Mouse (Mus musculus) macrophage (primary cell): Measurements from ENCODE around the gene Ptprm. TPM values are rescaled to one million over a fixed set of nuclear protein-coding genes. Genes with fewer than 3 reads are reported as not detected.

Experiments
- H3K27ac ChIP-seq: fragments of 350-480 bp; formaldehyde crosslinking; 2 replicates; pipeline ENCODE4 v1.9.0; 2021
- H3K36me3 ChIP-seq: fragments of 350-480 bp; formaldehyde crosslinking; 2 replicates; pipeline ENCODE4 v1.9.0; 2021; ENCODE audit errors: inconsistent target
- H3K4me3 ChIP-seq: fragments of 350-480 bp; formaldehyde crosslinking; 2 replicates; pipeline ENCODE4 v1.9.0; 2021; ENCODE audit errors: inconsistent target
- H3K79me2 ChIP-seq: fragments of 350-480 bp; formaldehyde crosslinking; 2 replicates; pipeline ENCODE4 v1.9.0; 2021; ENCODE audit errors: inconsistent target
- WGBS: methylation state at CpG from one replicate; pipeline ENCODE4 v1.1.7; 2026; ENCODE audit warnings: inconsistent platforms; ENCODE audit not compliant: missing documents; 5-methylcytosine and 5-hydroxymethylcytosine counted together
- polyA plus RNA-seq: library from polyadenylated mRNA; stranded (reverse); fragments of 250-400 nt; gene quantifications from 3 replicates; pipeline ENCODE4 v1.2.4, GENCODE M21; 2018; ENCODE audit warnings: inconsistent platforms

Gene Ptprm
- polyA plus RNA-seq, 1 experiment from 2014 or later, result 2.2 TPM

DNA sequence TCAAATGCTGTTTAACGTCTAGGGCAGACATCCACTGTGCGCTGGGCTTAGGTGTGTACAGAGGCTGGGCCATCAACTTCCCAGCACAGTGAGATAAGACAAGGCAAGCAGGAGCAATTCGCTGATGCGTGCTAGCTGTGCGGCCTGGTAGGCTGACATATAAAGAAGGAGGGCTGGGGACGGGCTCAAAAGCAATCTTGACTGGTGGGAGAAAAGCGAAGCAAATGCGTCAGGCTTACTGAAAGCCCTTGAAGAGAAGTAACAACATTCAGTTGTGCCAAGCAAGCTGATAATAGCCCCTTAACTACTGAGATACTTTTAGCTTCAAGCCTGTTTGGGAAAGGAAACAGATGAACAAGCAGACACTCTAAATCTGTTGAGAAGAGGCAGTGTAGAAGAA is 217.8 kb downstream of the Ptprm start:
- H3K4me3 ChIP-seq, result no peak overlapping the region
- WGBS, result 98% methylated on average over 8 of the region's 8 CpGs
- no peak overlapping the region for H3K27ac ChIP-seq
- H3K36me3 ChIP-seq, result no peaks in the 10 kb centered on the region
- H3K79me2 ChIP-seq, result no peaks in the 10 kb centered on the region

DNA sequence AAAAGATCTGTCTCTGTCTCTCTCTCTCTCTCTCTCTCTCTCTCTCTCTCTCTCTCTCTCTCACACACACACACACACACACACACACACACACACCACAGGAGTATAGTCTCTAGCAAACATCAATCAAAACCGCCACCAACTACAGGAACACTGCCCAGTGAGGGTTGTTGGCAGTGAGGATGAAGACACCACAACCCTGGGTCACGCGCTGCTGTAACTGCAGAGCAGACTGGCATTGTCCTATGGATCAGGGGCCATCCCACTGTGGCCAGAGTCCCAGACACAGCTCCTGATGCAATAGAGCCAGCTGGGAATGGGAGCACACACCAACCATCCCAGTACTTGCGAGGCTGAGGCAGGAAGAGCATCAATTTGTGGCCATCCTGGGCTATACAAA is 220.0 kb downstream of the Ptprm start:
- H3K36me3 ChIP-seq, result no peaks in the 10 kb centered on the region
- no peaks in the 10 kb centered on the region for H3K79me2 ChIP-seq
- WGBS, result 87% methylated on average over 4 of the region's 4 CpGs
- H3K4me3 ChIP-seq, result no peak overlapping the region
- no peak overlapping the region for H3K27ac ChIP-seq

DNA sequence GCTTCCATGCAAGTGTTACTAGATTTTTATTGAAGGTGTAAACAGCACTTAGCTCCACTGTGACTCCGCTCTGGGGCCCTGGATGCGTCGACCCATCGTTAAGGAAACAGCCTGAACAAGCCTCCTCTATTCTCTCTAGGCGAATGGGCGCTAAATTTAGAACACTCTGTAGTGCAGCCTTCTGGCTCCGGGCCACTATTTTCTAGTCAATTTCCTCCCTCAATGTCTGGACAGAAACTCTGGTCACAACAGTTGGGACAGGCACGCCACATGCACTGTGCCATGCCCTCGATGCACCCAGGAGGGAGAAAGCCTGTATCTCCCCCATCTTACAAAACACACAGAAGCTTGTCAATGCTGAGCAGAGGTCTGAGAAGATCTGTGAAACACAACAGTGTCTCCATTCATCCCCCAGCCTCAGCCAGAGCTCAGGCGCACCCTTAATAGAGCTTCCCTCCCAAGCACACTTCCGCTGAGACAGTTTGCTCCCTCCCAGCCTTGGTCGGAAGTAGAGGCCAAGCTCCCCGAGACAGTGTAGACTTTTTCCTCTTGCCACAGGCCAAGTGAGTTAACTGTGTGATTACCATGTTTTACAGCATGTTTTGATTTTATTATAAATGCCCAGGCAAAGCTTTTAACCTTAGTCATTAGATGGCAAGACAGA is 220.7 kb downstream of the Ptprm start:
- no peak overlapping the region for H3K4me3 ChIP-seq
- 19% methylated on average over 13 of the region's 13 CpGs for WGBS
- H3K79me2 ChIP-seq, result no peaks in the 10 kb centered on the region
- H3K27ac ChIP-seq, result no peak overlapping the region
- no peaks in the 10 kb centered on the region for H3K36me3 ChIP-seq

DNA sequence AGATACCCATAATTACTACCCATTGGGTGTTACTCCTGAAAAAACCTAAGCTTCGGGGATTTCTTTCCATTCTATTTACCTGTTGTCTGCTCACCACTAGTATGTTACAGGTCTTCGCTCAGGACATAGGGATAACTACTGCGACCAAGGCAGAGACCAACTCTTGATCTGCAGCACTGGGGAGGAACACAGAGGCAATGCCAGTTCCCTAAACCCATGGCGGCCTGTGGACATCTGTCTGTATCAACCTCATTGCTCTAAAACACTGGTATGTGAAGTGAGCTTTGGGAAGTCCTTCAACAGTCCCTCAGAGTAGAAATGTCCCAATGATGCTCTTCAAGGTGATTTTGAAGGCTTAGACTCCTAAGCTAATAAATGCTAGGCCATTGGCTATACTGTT is 221.2 kb downstream of the Ptprm start:
- Histone ChIP-seq H3K36me3 (no peaks in the 10 kb centered on the region), H3K79me2 (no peaks in the 10 kb centered on the region), H3K27ac (no peak overlapping the region), H3K4me3 (no peak overlapping the region)
- WGBS, result 90% methylated on average over 4 of the region's 4 CpGs

DNA sequence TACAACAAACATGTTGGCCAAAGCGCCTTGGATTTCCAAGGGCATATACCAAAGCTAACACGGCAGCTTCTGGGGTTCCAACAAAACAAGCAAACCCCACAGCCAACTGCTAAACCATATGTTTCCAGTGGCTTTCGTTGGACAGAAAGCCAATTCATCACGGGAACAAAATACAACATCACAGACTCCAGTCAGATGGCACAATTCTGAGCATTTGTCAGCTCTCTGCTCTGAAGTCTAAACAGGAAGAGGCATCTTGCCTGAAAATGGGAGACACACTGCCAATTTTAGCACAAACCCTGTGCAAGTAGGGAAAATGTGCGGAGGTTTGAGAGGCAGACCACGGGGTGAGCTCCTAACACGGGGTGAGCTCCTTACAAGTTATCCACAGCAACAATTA is 226.7 kb downstream of the Ptprm start:
- Histone ChIP-seq H3K27ac (no peak overlapping the region), H3K4me3 (no peak overlapping the region), H3K36me3 (no peaks in the 10 kb centered on the region), H3K79me2 (no peaks in the 10 kb centered on the region)
- 86% methylated on average over 7 of the region's 7 CpGs for WGBS

DNA sequence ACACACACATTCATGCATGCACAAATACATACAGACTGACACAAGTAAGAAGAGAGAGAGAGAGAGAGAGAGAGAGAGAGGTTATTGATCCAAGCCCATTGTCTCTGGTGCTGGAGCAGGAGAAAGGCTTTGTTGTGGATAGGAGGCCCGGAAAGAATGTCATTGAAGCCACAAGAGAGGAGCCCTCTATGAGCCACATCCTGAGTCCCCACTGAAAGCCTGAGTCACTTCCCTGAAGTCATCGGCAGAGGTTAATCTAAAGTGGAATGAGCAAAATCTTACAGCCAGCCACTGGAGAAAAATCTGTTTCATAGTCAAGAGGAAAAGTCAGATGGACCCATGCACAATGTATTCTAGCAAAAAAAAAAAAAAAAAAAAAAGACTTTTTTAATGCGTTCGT is 228.7 kb downstream of the Ptprm start:
- WGBS, result 47% methylated on average over 4 of the region's 4 CpGs
- no peak overlapping the region for H3K27ac ChIP-seq
- H3K79me2 ChIP-seq, result no peaks in the 10 kb centered on the region

DNA sequence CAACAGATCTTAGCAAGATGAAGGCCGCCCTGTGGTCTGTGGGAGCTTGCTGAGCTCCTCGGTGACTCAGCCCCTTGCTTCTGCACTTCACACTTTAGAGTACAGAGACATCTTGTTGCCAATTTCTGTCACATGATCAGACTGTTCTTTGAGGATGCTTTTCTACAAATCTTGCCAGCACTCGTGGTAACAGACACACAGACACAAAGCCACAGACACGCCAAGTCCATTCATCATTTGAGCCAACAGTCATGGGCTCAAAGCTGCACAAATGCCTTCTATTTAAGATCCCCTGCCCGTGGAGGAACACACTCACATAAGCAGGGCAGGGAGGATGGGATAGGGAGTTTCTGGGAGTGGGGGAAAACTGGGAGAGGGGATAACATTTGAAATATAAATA is 230.0 kb downstream of the Ptprm start:
- no peak overlapping the region for H3K27ac ChIP-seq
- H3K4me3 ChIP-seq, result no peak overlapping the region
- WGBS, result 59% methylated on average over 5 of the region's 5 CpGs
- H3K36me3 ChIP-seq, result no peaks in the 10 kb centered on the region
- H3K79me2 ChIP-seq, result no peaks in the 10 kb centered on the region

More for the DNA sequence above, 228.7 kb downstream of the Ptprm start:
- no peak overlapping the region for H3K4me3 ChIP-seq
- no peaks in the 10 kb centered on the region for H3K36me3 ChIP-seq

DNA sequence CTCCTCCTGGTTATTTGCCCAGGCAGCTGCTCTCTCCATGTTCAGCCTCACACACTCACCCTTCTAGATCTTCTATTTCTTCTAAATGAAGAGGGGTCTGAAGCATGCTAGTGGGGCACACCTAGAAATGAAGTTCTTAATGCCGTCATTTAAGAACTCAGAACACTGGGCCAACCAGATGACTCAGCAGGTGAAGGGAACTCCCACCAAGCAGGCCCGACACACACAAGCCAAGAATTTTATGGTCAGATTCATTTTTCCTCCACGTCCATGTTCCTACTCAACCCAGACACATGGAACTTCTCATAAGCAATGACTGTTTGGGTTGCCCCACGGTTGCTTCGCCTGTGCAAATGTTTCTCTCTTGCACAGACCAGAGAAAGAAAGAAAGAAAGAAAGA is 230.5 kb downstream of the Ptprm start:
- H3K27ac ChIP-seq, result no peak overlapping the region
- H3K36me3 ChIP-seq, result no peaks in the 10 kb centered on the region
- H3K79me2 ChIP-seq, result no peaks in the 10 kb centered on the region
- WGBS, result 74% methylated on average over 5 of the region's 5 CpGs
- H3K4me3 ChIP-seq, result no peak overlapping the region

DNA sequence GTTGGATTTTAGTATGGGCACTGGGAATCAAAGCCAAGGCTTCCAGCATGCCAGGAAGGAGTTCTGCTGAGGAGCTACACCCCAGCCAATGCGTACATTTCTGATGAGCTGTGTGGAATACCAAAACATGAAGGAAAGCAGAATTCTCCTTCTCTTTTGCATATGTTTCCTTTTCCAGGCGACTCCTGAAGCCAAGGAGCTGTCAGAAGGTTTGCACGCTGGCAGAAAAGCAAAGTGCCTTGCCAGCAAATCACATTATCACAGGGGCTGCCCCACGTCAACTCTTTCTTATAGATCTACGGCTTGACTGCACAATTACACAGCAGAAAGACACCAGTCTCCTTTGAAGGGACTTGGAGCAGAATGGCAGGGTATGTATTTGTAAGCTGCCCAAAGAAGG is 233.4 kb downstream of the Ptprm start:
- Histone ChIP-seq H3K36me3 (no peaks in the 10 kb centered on the region), H3K27ac (no peak overlapping the region), H3K4me3 (no peak overlapping the region), H3K79me2 (no peaks in the 10 kb centered on the region)
- 92% methylated on average over 5 of the region's 5 CpGs for WGBS

DNA sequence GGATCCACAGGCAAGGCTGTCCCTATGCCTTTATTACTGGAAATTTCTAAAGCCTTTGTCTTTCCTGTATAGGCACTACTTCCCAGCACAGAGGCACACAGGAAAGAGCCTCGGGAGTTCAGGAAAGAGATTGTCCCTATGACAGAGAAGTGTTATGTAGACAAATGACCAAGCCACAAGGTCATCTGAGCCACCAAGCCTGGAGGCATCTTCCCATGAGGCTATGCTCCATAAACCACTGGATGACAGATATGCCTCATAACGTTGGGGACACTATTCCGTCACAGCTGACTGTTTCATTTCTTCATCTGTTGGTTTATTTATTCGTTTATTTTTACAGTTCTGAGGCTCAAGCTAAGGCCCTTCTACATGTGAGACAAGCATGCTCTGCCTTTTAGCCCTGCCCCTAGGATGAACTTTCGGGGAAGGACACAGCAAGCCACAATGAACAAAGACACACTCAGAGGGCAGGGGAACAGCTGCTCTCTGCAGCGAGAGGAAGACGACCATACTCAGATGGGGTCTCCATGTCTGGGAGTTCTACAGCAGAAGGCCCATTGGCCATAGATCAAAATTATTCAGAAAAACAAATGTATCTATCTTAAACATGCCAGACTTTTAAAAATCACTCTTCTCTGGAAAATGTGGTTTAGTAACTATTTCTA is 235.4 kb downstream of the Ptprm start:
- Histone ChIP-seq H3K79me2 (no peaks in the 10 kb centered on the region), H3K36me3 (no peaks in the 10 kb centered on the region), H3K27ac (no peak overlapping the region), H3K4me3 (no peak overlapping the region)
- 74% methylated on average over 7 of the region's 7 CpGs for WGBS

DNA sequence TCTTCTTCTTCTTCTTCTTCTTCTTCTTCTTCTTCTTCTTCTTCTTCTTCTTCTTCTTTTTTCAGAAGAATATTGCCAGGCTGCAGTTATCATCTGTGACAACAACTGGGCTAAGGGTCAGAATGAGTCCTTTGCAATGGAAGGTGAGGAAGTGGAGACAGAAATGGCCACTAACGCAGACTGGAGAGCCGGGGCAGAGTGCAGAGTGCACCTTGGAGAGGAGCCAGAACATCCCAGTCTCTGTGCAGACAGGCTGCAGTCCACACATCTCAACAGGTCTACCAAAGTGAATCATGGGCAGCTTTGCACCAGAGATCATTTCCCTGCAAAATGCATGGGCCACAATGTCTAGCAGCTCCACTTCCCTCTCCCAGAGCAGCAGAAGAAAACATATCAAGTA is 239.4 kb downstream of the Ptprm start:
- Histone ChIP-seq H3K36me3 (no peaks in the 10 kb centered on the region), H3K4me3 (no peak overlapping the region), H3K27ac (no peak overlapping the region), H3K79me2 (no peaks in the 10 kb centered on the region)
- WGBS, result 84% methylated on average over 2 of the region's 2 CpGs

DNA sequence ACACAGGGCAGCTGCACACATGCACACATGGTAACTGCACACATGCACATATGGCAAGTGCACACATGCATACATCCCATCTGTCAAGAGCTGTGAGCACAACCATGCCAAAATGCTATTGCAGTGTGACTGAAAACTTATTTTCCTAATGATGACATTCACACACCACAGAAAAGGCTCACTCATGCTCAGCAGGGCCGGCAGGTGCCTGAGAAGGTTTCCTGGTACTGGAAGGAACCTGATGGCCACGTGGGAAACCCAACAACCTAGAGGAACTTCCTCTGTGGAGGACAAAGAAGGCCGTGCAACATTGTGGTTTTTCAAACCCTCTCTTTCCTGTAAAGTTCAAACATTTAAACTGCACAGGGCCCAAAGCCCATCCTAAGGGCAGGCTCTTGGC is 241.6 kb downstream of the Ptprm start:
- WGBS, result 0% methylated on average over 3 of the region's 3 CpGs
- no peak overlapping the region for H3K4me3 ChIP-seq

DNA sequence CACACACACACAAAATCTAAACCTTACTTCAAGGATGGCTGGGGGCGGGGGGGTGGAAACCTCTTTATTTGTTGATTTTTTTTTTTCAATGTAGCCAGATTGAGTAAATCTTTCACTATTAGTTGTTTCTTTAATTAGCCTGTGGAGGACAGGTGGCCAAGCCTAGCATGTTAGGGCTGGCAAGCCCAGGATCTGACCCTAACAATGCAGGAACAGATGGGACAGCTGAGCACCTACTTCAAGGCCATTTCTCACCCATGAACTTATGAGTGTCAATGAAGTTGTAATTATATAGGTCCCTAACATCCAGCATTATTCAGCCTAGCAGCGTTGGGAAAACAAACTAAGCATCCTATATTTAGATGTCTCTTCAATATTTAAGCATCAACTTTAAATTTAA is 248.1 kb downstream of the Ptprm start:
- Histone ChIP-seq H3K79me2 (no peaks in the 10 kb centered on the region), H3K36me3 (no peaks in the 10 kb centered on the region), H3K27ac (no peak overlapping the region), H3K4me3 (no peak overlapping the region)
- WGBS, result 93% methylated on average over 2 of the region's 2 CpGs

More for the DNA sequence above, 241.6 kb downstream of the Ptprm start:
- Histone ChIP-seq H3K27ac (no peak overlapping the region), H3K36me3 (no peaks in the 10 kb centered on the region), H3K79me2 (no peaks in the 10 kb centered on the region)

DNA sequence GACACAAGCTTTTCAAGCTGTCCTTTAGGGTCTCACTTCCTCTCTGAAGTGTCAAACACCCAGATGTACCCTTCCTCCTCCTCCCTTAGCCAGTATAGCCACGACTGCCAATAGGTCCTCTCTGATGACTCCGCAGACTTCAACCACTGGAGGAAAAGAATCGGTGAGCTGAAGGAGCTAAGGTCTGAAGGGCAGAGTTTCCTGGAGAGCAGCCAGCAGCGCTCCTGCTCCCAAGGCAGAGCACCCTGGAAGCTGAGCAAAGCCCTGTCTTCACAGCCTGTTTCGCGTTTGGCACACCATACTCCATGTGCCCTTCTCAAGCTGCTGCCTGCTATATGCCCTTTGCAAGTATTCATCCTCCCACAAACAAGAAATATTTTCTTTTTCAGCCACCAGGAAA is 252.2 kb downstream of the Ptprm start:
- Histone ChIP-seq H3K36me3 (no peaks in the 10 kb centered on the region), H3K27ac (no peak overlapping the region), H3K4me3 (no peak overlapping the region), H3K79me2 (no peaks in the 10 kb centered on the region)
- WGBS, result 70% methylated on average over 6 of the region's 6 CpGs

DNA sequence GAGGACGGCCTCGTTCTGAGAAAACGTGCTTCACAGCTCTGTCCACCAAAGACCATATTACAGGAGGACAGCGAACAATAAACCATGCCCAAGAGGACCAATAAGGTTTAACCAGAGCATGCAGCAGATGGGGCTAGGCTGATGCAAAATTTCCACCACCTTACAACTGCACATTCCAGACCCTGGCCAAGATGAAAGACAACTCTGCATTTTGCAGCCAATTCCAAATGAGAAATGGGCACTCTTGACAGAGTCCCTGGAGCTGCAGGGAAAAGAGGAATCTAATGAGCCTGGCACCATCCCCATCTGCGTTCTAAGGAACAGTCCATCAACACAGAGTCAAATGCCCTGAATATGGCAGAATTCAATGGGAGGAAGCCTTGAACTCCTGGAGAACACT is 263.3 kb downstream of the Ptprm start:
- Histone ChIP-seq H3K79me2 (no peaks in the 10 kb centered on the region), H3K4me3 (no peak overlapping the region), H3K27ac (no peak overlapping the region), H3K36me3 (no peaks in the 10 kb centered on the region)
- WGBS, result 96% methylated on average over 5 of the region's 5 CpGs

DNA sequence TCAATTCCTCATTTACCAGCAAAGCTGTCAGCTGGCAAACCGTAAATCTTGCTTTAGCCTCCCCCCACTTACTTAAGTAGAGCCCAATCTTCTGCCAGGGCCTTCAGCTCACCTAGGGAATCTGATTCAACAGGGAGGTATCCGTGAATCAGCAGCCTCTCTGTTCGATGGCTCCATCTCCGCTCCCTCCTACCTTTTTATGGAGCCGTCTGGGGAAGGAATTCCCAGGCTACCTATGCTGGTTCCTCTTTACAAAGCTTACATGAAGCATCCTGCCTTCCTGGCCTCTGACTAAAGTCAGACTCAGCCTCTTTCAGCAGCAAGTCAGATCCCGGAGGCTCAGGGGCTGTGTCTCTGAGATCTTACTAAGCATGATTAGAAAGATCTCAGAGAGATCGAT is 264.1 kb downstream of the Ptprm start:
- 79% methylated on average over 7 of the region's 7 CpGs for WGBS
- Histone ChIP-seq H3K27ac (no peak overlapping the region), H3K36me3 (no peaks in the 10 kb centered on the region), H3K4me3 (no peak overlapping the region), H3K79me2 (no peaks in the 10 kb centered on the region)
